Mouse (Mus musculus) mouse trophoblast stem cell (cell line): ENCODE measurements at regions not wholly inside any gene's neighbourhood (a gene's known extent, or its start where the extent isn't known, plus 50 kb on each side); places are given as distances from the start of the nearest gene placed in this dataset.

ENCODE experiments used
- in situ Hi-C, 2 experiments: fragments of 300-500 bp; cut with MseI, MboI; formaldehyde crosslinking; loops; 2 replicates in 1 of 2; 3 replicates in 1 of 2; pipeline ENCODE4 v1.15.1; 2025

DNA sequence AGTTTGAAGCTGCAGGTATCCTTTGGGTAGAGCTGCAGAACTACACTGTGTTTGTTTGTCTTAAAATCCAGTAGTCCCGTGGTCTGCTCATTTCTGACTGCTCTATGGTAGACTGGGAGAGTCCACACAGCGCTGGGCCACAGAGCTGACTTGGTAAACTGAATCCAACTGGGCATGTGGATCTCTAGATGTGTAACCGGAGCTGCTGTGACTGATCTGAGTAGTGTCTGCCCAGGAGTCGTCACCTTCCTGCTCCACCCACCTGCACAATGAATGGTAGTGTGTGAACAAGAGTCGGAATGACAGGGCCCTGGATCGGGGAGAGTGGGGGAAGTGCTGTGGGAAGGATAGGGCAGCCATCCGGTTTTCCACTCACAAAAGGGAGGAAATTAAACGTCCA is 87.5 kb upstream of the Fam3c start:
- in situ Hi-C loops, result no loop called here

- in situ Hi-C loops, result no loop called here
Measured at GRCm38 (mm10) chr6:22443170-22443569, 87.1 kb upstream of the Fam3c start.

DNA sequence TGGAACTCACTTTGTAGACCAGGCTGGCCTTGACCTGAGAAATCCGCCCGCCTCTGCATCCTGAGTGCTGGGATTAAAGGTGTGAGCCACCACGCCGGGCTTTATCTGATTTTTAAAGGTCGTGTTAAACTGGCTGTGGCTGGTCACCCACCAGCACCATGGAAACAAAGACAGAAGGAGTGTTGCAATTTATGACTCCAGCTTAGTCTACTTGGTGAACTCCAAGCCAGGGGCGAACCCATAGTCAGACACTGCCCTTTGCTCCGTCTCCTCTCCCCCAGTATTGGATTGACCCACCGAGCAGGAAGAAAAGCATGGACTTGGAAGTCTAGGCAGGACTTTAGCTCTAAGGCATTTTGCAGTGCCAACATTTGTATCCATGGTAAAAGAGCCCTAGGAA is 86.5 kb upstream of the Fam3c start:
- in situ Hi-C loops, result no loop called here

- in situ Hi-C loops, result no loop called here
Measured at GRCm38 (mm10) chr6:22439871-22440270, 83.8 kb upstream of the Fam3c start.

DNA sequence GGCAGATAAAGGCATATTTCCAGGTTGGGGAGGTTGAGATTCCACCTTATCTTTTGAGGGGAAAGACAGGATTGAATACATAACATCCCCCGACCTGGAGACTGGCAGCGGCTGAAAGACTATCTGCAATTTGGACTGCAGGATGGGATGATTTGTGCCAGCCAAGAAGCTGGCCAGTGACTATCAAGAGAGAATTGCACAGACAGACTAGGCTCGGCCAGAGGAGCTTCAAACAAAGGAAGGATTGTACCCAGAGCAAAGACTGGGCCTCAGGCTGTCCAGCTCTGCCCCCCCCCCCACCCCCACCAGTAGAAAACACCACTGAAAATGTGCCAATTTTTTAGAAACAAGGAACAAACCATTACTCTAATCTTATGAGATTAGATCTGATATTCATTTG is 73.0 kb upstream of the Fam3c start:
- in situ Hi-C loops, result no loop called here

- in situ Hi-C loops, result no loop called here
Measured at GRCm38 (mm10) chr6:22424161-22424807, 68.2 kb upstream of the Fam3c start.

DNA sequence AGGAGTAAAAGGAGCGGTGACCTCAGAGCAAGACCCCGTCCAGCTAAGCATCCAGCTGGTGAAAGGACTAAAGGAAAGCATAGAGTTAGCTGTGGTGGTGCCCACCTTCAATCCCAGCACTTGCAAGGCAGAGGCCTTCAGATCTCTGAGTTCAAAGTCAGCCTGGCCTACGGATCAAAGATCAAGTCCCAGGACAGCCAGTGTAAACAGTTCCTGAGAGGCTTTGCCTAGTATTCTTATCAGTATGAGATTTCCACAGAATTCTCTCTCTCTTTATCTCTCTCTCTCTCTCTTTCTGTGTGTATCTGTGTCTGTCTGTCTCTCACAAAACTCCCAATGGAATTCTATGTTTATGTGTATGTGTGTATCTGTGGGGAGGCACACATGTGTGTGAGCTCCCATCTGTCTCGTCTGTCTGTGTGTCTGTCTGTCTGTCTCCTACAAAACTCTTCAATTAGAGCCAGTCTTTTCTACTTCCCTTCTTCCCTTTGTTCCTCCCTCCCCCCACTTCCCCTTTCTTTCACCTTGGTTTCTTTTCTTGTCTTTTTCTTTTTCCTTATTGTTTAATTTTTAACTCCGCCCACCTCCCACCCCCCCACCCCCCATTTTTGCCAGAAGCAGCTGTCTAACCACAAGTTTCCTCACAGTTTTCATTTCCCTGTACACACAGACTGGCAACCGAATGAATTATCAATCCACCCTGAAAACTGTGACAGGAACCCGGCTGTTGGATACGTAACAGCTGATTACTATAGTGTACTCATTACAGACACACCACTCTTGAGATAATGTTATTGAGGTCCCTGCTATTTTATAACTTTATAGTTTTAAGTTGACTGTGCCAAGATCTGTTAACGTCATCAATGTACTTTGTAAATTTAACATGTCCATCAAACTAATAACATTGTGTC is 67.3 kb upstream of the Fam3c start:
- in situ Hi-C loops, result no loop called here

DNA sequence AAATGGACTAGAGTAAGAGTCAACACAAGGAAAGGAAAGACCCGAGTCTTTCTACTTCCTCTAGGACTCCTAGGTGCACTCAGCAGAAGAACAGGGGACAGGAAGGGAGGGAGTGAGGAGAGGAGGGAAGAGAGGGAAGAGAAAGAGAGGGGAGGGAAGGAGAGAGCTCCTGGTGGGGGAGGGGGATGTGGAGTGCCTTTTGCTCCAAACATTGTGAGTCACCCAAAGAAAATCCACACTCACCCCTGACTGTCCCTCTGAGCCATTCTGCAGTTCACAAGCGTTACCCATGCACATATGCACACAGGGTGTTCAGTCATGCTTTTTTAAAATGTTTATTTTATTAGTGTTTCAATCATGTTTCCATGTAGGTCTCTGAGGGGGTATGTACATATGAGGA is 65.5 kb upstream of the Fam3c start:
- in situ Hi-C loops, result no loop called here

DNA sequence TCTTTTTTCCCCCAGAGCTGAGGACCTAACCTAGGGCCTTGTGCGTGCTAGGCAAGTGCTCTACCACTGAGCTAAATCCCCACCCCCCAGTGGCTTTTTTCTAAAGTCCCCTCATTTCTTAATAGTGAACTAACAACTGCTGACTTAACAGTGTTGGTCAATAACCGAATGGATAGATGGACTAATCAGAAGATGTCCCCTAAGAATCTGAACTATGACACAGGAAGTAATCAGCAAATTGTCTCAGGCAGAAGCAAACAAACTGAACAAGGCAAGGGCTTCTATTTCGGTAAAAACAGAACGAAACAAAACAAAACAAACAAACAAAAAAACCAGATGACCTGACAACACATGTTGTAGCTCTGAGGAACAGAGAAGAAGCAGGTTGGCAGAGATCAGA is 62.2 kb upstream of the Fam3c start:
- in situ Hi-C loops, result no loop called here

DNA sequence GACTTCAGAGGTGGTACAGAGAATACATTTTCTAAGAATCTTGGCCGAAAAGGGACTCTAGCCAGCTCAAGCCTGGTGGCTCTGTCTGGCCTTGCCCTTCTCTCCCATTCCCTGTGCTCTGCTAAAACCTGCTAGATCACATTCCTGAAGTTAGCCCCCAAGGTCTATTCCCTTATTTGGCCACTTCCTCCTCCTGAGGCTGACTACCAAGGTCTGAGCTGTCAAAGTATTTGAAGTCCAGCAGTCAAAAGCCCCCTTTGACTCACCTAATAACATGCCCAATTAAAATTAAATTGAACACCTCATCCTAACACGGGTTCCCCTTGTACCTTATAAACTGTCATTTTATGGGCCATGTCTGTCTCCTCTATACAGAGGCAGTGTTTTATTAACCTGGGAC is 61.1 kb upstream of the Fam3c start:
- in situ Hi-C loops, result no loop called here

DNA sequence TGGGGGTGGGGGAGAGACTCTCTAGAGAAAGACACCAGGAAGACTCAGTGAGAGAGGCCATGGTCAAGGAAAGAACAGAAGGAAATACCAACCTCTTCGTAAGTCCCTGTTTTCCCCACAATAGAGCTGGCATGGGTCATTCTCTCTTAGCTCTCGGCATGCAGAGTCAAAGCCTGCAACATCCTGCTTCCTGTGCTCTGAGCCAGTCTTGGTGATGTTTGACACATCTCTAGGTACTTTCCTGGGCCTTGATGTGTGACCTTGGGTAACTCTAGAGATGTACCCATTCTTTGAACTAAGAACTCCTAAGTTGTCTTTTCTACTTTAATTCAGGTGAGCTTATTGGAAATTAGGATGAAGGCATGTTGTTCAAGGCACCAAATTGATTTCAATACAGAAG is 55.8 kb upstream of the Fam3c start:
- in situ Hi-C loops, result no loop called here

GRCm38 (mm10) chr6:22408808-22409589 is 53.0 kb upstream of the Fam3c start:
- in situ Hi-C loops, result no loop called here
